Mouse (Mus musculus) cerebellum, adult 2 months (tissue): ENCODE data around the gene Apon.

Experiments used
- CTCF ChIP-seq: fragments of 200-500 bp; IDR thresholded peaks from 2 replicates; pipeline ENCODE4 v1.5.1; 2011; ENCODE audit warnings: low read depth, mild to moderate bottlenecking, control low read depth, low read length, moderate library complexity, borderline replicate concordance; ENCODE audit not compliant: insufficient read depth
- POLR2A ChIP-seq: fragments of 200-500 bp; IDR thresholded peaks from 2 replicates; pipeline ENCODE4 v1.6.1; 2011; ENCODE audit warnings: low read length, control low read depth, borderline replicate concordance; ENCODE audit not compliant: insufficient read depth

GRCm38 (mm10) chr10:128237807-128238480 lies 16.0 kb upstream of the Apon start:
- TF ChIP-seq CTCF (no peak), POLR2A (no peak)
